Mouse (Mus musculus): ENCODE results near the gene Fbxw2.

DNA sequence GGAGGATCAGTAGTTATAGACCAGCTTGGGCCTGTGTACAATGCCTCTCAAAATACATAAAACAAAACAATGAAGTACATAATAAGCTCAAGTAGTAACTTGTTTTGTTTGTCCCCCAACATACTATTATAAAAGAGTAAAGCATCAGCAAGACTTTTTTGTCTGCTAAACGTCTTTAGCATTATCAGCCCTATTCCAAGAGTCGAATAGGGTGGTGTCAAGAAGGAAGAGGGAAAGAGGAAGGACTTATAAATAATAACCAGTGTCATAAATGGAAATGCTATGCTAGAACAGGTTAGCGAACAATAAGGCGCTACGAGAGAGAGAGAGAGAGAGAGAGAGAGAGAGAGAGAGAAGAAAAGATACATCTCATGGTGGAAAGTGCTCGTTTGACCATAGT, 55.2 kb downstream of the Fbxw2 start:
- TF ChIP-seq CTCF (IDR thresholded peaks at IDR 0.05; ENCODE audit: low read depth, low read length) (no peak), EP300 (IDR thresholded peaks at IDR 0.05; ENCODE audit: insufficient read depth, low read depth, low read length) (no peak)
